Mouse (Mus musculus): Measurements from ENCODE around the gene Cd99l2.

GRCm38 (mm10) chrX:71468639-71469295 lies 23.9 kb downstream of the Cd99l2 start:
- no peak for TF ChIP-seq CHD2 (IDR thresholded peaks at IDR 0.05; ENCODE audit: low read depth, low read length)
- TF ChIP-seq ZNF384 (IDR thresholded peaks at IDR 0.05; ENCODE audit: low read depth, low read length) = no peak
- no peak for TF ChIP-seq MAFK (IDR thresholded peaks at IDR 0.05; ENCODE audit: insufficient read depth, low read depth, low read length)
- no peak for TF ChIP-seq HCFC1 (IDR thresholded peaks at IDR 0.05; ENCODE audit: borderline replicate concordance, insufficient read depth, low read length)

Measured in ES-E14 (cell line).